Mouse (Mus musculus) liver, postnatal 0 days (tissue): Measurements from ENCODE around the gene Vdr.

Experiments used
- CTCF ChIP-seq: sonication (generic); IDR thresholded peaks from 2 replicates; pipeline ENCODE4 v1.5.1; 2016; ENCODE audit warnings: antibody characterized with exemption, low read depth
- EP300 ChIP-seq: IDR thresholded peaks from 2 replicates; pipeline ENCODE4 v1.6.1; 2016; ENCODE audit warnings: antibody characterized with exemption, low read depth, mild to moderate bottlenecking

DNA sequence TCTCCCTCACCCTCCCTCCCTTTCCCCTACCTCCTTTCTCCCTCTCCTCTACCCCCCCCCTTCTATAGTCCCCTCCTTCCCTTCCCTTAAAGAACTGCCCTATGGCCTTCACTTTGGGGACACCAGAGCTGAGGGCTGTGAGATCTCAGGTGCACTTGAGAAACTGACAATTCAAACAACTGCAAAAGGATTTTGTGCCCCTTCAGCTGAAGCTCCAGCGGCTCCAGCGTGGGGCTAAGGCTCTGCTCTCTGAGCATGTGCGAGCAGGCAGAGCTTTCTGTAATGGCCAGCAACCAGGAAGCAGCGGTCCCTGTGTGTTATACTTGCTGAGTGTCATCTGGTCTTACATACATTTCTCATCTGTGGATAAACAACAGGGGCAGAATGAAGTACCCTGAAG is 45.3 kb upstream of the Vdr start:
- TF ChIP-seq EP300 (no peak), CTCF (no peak)
